Mouse (Mus musculus): Measurements from ENCODE around the gene Mef2a. TPM values are rescaled to one million over a fixed set of nuclear protein-coding genes. Genes with fewer than 3 reads are reported as not detected.
"Not testable (repeated sequence)": the region's sequence is repeated elsewhere in the genome, so short reads cannot be mapped to it uniquely, and the experiment has no call there.

Mef2a gene
- polyA plus RNA-seq, 1 experiment from 2014 or later = 41.0 TPM

DNA sequence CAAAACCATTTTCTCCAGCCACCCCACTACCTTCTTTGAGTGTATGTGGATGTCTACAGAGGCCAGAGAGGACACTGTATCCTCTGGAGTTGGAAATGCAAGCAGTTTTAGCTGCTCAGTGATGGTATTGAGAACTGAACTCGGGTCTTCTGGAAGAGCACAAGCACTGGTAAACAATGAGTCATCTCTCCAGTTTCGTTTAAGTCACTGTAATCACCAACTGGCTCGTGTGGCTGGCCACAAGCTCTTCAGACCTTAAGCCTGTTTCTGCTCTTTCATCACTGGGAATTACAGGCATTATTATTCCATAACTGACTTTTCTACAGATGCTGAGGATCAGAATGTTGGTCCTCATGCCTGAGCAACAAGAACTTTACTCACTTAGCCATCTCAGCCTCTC lies 67.7 kb downstream of the Mef2a start:
- Histone ChIP-seq H3K4me1 (ENCODE audit: control insufficient read depth, insufficient read depth, low read length) (no peaks in the 10 kb centered on the region), H3K27ac (ENCODE audit: low read length) (no peak overlapping the region), H3K27me3 (ENCODE audit: control insufficient read depth, insufficient read depth, low read length) (no peaks in the 10 kb centered on the region), H3K4me2 (ENCODE audit: low read depth, low read length) (no peak overlapping the region), H3K9me3 (replicated peaks; ENCODE audit: control insufficient read depth, low read length) (no peaks in the 10 kb centered on the region), H3K4me3 (replicated peaks; ENCODE audit: low read length) (no peak overlapping the region), H3K9ac (ENCODE audit: low read length) (no peak overlapping the region), H3K36me3 (ENCODE audit: control insufficient read depth, insufficient read depth, low read length) (no peaks in the 10 kb centered on the region)
- 50% methylated on average over 3 of the region's 3 CpGs for WGBS
- ATAC-seq (ENCODE audit: insufficient read depth, low FRiP score) = no peak

DNA sequence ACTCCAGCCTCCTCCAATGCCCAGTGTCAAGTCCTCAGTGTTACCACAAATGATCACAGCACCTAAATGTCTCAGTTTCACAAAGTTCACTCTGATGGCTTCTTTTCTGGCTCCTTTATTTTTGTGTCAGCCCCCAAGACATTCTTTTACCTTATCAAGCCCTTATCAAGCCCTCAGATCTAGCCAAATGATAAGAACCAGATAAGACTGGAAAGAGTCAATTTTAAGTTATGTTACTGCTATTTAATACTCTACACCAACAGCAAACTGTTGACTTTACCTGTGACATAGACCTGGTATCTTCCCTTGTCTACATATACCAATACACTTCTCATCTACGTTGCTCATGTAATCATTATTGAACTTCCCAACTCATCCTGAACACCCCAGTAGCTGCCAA lies 76.2 kb downstream of the Mef2a start:
- Histone ChIP-seq H3K4me2 (ENCODE audit: low read depth, low read length) (no peak overlapping the region), H3K27me3 (ENCODE audit: control insufficient read depth, insufficient read depth, low read length) (no peaks in the 10 kb centered on the region), H3K9me3 (replicated peaks; ENCODE audit: control insufficient read depth, low read length) (no peaks in the 10 kb centered on the region), H3K4me3 (replicated peaks; ENCODE audit: low read length) (no peak overlapping the region), H3K4me1 (ENCODE audit: control insufficient read depth, insufficient read depth, low read length) (no peaks in the 10 kb centered on the region), H3K36me3 (ENCODE audit: control insufficient read depth, insufficient read depth, low read length) (0 out of 2 replicates have a peak, but pooled peaks cover 2% of the 10 kb centered on the region), H3K9ac (ENCODE audit: low read length) (no peak overlapping the region), H3K27ac (ENCODE audit: low read length) (no peak overlapping the region)
- 72% methylated on average over 1 of the region's 1 CpGs for WGBS
- no peak for ATAC-seq (ENCODE audit: insufficient read depth, low FRiP score)

DNA sequence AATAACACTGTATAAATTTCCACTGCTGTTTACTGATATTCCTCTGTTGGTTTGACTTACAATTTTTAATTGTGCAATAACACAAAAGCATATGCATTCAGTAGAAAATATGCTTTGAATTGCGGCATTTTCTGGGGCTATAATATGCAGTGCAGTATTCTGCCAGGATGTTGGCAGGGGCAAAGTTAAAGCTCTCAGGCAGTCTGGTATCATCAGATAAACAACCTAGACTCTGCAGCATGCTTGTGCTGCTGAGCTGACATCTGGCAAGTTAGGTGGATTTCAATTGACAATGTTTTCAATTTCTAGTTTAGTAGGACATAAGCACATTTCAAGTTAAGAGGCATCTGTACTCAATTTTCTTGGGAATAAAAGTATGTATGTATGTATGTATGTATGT lies 81.3 kb downstream of the Mef2a start:
- H3K4me3 ChIP-seq (replicated peaks; ENCODE audit: low read length) = no peak overlapping the region
- 0 out of 2 replicates have a peak, but pooled peaks cover 2% of the 10 kb centered on the region for H3K36me3 ChIP-seq (ENCODE audit: control insufficient read depth, insufficient read depth, low read length)
- no peak overlapping the region for H3K4me2 ChIP-seq (ENCODE audit: low read depth, low read length)
- 0 out of 2 replicates have a peak, but pooled peaks cover 2% of the 10 kb centered on the region for H3K4me1 ChIP-seq (ENCODE audit: control insufficient read depth, insufficient read depth, low read length)
- no peaks in the 10 kb centered on the region for H3K27me3 ChIP-seq (ENCODE audit: control insufficient read depth, insufficient read depth, low read length)
- no peak for ATAC-seq (ENCODE audit: insufficient read depth, low FRiP score)
- no peaks in the 10 kb centered on the region for H3K9me3 ChIP-seq (replicated peaks; ENCODE audit: control insufficient read depth, low read length)
- no peak overlapping the region for H3K9ac ChIP-seq (ENCODE audit: low read length)
- no peak overlapping the region for H3K27ac ChIP-seq (ENCODE audit: low read length)
- 88% methylated on average over 1 of the region's 1 CpGs for WGBS

DNA sequence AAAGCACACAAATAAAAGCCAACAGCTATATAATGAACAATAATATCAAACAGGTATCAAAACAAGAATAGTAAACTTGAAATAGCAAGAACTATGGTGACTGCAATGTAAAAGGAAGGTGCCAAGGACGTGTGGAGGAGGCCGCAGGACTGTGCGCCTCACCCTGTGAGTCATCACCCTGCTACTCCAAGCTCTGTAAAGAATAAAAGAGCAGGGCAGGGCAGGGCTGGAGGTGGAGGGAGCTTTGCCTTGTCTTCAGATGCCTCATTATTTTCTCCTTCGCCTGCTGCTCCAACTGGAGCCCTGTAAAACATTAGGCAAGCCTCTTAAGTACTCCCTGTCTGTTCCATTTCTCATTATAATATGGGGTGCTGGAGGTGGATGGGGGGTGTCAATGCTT lies 85.2 kb downstream of the Mef2a start:
- Histone ChIP-seq H3K9me3 (replicated peaks; ENCODE audit: control insufficient read depth, low read length) (no peaks in the 10 kb centered on the region), H3K4me1 (ENCODE audit: control insufficient read depth, insufficient read depth, low read length) (0 out of 2 replicates have a peak, but pooled peaks cover 2% of the 10 kb centered on the region), H3K27me3 (ENCODE audit: control insufficient read depth, insufficient read depth, low read length) (no peaks in the 10 kb centered on the region), H3K4me3 (replicated peaks; ENCODE audit: low read length) (no peak overlapping the region), H3K27ac (ENCODE audit: low read length) (peak overlapping the region; percentile 80), H3K9ac (ENCODE audit: low read length) (no peak overlapping the region), H3K36me3 (ENCODE audit: control insufficient read depth, insufficient read depth, low read length) (no peaks in the 10 kb centered on the region), H3K4me2 (ENCODE audit: low read depth, low read length) (no peak overlapping the region)
- WGBS = 67% methylated on average over 4 of the region's 4 CpGs
- ATAC-seq (ENCODE audit: insufficient read depth, low FRiP score) = peak; percentile 93

DNA sequence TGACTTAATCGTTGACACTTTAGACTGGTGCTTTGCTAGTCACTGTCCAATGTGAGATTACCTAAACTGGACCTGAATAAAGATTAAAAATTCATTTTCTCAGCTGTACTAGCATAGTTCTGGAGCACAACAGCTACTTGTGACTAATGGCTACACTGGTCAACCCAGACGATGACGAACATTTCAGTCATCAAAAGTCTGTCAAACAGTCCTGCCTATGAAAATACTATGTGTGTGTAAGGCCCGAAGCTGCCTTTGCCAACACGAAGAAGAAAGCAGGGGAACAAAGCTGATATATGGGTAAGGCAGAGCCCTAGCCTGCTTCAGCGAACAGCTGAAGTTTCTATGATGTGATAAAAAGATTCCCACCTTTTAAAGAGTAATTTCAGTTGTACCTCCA lies 89.1 kb downstream of the Mef2a start:
- H3K4me3 ChIP-seq (replicated peaks; ENCODE audit: low read length) = no peak overlapping the region
- H3K27me3 ChIP-seq (ENCODE audit: control insufficient read depth, insufficient read depth, low read length) = no peaks in the 10 kb centered on the region
- H3K4me2 ChIP-seq (ENCODE audit: low read depth, low read length) = no peak overlapping the region
- no peaks in the 10 kb centered on the region for H3K9me3 ChIP-seq (replicated peaks; ENCODE audit: control insufficient read depth, low read length)
- ATAC-seq (ENCODE audit: insufficient read depth, low FRiP score) = no peak
- no peak overlapping the region for H3K9ac ChIP-seq (ENCODE audit: low read length)
- 0 out of 2 replicates have a peak, but pooled peaks cover 2% of the 10 kb centered on the region for H3K4me1 ChIP-seq (ENCODE audit: control insufficient read depth, insufficient read depth, low read length)
- WGBS = 85% methylated on average over 6 of the region's 6 CpGs
- no peak overlapping the region for H3K27ac ChIP-seq (ENCODE audit: low read length)
- H3K36me3 ChIP-seq (ENCODE audit: control insufficient read depth, insufficient read depth, low read length) = no peaks in the 10 kb centered on the region

DNA sequence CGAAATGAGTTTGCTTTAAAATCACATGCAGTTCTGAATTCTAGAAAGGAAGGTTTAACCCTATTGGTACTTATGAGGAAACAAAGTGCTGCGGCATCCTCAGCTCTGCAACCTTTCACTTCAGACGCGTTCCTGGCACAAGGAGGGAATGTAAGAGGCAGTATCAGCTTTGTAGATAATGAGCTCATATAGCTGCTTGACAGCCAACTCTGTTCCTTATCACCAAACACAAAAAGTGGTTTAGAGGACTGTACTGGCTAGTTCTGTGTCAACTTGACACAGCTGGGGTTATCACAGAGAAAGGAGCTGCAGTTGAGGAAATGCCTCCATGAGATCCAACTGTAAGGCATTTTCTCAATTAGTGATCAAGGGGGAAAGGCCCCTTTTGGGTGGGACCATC lies 102.2 kb downstream of the Mef2a start:
- H3K36me3 ChIP-seq (ENCODE audit: control insufficient read depth, insufficient read depth, low read length) = not testable (repeated sequence)

DNA sequence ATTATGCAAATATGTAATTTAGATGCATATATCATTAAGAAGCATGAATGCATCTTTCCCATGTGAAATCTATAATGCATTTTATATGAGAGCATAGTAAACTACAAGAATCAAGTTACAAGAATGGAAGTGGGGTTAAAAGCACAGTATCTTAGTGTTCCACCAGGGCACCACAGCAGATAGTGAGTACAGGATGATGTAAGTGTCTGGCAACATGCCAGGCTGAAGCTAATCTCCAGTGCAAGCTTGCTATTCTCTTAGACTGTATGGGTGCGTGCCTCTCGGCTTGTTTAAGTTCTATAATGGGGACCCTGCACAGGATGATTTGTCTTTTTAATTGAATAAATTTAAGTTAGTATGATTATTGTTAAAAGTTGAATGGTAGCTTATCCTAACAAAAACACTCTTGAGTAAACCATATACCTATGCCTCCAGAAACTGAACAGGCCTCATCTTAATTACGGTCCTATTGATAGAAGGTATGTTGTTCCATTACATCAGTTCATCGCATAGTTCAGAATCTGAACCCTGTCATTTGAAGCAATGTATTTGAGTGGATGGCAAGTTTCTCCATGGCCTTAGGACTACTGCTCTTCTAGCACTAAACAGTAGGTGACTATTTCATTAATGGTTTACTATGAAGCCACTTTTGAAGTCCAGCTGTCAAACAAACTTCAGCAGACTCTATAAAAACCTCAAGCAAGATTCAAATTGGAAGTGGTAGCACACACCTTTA lies 112.7 kb downstream of the Mef2a start:
- 57% methylated on average over 4 of the region's 4 CpGs for WGBS
- Histone ChIP-seq H3K4me2 (ENCODE audit: low read depth, low read length) (no peak overlapping the region), H3K9ac (ENCODE audit: low read length) (no peak overlapping the region), H3K4me3 (replicated peaks; ENCODE audit: low read length) (no peak overlapping the region), H3K4me1 (ENCODE audit: control insufficient read depth, insufficient read depth, low read length) (no peaks in the 10 kb centered on the region), H3K27ac (ENCODE audit: low read length) (no peak overlapping the region), H3K27me3 (ENCODE audit: control insufficient read depth, insufficient read depth, low read length) (no peaks in the 10 kb centered on the region), H3K36me3 (ENCODE audit: control insufficient read depth, insufficient read depth, low read length) (peaks cover 22% of the 10 kb centered on the region), H3K9me3 (replicated peaks; ENCODE audit: control insufficient read depth, low read length) (no peaks in the 10 kb centered on the region)
- ATAC-seq (ENCODE audit: insufficient read depth, low FRiP score) = peak; percentile 83

More for the DNA sequence above, 102.2 kb downstream of the Mef2a start:
- H3K27ac ChIP-seq (ENCODE audit: low read length); H3K4me1 ChIP-seq (ENCODE audit: control insufficient read depth, insufficient read depth, low read length); H3K9me3 ChIP-seq (replicated peaks; ENCODE audit: control insufficient read depth, low read length); ATAC-seq (ENCODE audit: insufficient read depth, low FRiP score); H3K4me3 ChIP-seq (replicated peaks; ENCODE audit: low read length); H3K9ac ChIP-seq (ENCODE audit: low read length); H3K4me2 ChIP-seq (ENCODE audit: low read depth, low read length); H3K27me3 ChIP-seq (ENCODE audit: control insufficient read depth, insufficient read depth, low read length): not testable (repeated sequence)
- WGBS = 65% methylated on average over 4 of the region's 4 CpGs

DNA sequence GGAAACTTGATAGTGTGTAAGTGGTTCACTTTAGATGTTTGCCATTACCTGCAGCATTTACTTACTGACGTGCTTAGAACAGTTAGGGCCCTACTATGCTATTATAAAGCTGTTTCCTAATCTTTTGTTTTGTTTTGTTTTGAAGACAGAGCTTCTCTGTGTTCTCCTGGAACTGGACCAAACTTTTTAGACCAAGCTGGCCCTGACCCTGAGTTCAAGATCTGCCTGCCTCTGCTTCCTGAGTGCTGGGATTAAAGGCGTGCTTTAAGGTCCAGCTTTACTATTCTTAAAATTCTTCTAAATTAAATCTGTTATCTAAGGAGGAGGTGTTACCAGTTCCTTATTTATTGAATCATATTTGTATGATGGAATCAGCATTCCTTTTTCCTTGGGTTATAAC lies 126.6 kb downstream of the Mef2a start:
- WGBS = 74% methylated on average over 2 of the region's 2 CpGs
- no peak for ATAC-seq (ENCODE audit: insufficient read depth, low FRiP score)
- Histone ChIP-seq H3K36me3 (ENCODE audit: control insufficient read depth, insufficient read depth, low read length) (no peaks in the 10 kb centered on the region), H3K4me2 (ENCODE audit: low read depth, low read length) (no peak overlapping the region), H3K9ac (ENCODE audit: low read length) (no peak overlapping the region), H3K4me3 (replicated peaks; ENCODE audit: low read length) (no peak overlapping the region), H3K4me1 (ENCODE audit: control insufficient read depth, insufficient read depth, low read length) (peaks cover 7% of the 10 kb centered on the region; the same call in 1 of the 2 replicates), H3K27me3 (ENCODE audit: control insufficient read depth, insufficient read depth, low read length) (no peaks in the 10 kb centered on the region), H3K9me3 (replicated peaks; ENCODE audit: control insufficient read depth, low read length) (no peaks in the 10 kb centered on the region), H3K27ac (ENCODE audit: low read length) (no peak overlapping the region)

DNA sequence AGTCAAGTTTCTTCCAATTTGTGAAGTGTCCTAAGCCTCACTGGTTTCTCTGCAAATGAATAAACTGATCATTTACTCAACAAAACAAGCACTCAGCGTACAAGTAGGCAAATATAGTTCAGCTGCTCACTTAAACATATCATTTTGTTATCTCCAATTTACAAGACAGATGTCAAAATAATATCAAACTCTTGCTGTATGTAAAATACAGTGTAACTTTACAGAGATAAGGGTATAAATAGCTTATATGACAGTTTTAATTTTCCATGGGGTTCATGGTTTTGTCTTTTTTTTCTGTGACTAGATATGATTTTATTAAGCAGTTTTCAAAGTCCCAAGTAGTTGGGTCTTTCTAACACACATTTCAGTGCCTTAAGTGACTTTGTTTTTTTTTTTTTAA lies 127.4 kb downstream of the Mef2a start:
- Histone ChIP-seq H3K4me2 (ENCODE audit: low read depth, low read length) (no peak overlapping the region), H3K4me1 (ENCODE audit: control insufficient read depth, insufficient read depth, low read length) (peaks cover 7% of the 10 kb centered on the region; the same call in 1 of the 2 replicates), H3K9ac (ENCODE audit: low read length) (no peak overlapping the region), H3K27ac (ENCODE audit: low read length) (no peak overlapping the region), H3K4me3 (replicated peaks; ENCODE audit: low read length) (no peak overlapping the region), H3K9me3 (replicated peaks; ENCODE audit: control insufficient read depth, low read length) (no peaks in the 10 kb centered on the region), H3K27me3 (ENCODE audit: control insufficient read depth, insufficient read depth, low read length) (no peaks in the 10 kb centered on the region), H3K36me3 (ENCODE audit: control insufficient read depth, insufficient read depth, low read length) (no peaks in the 10 kb centered on the region)
- WGBS = 54% methylated on average over 1 of the region's 1 CpGs
- no peak for ATAC-seq (ENCODE audit: insufficient read depth, low FRiP score)
